Mouse (Mus musculus): Measurements from ENCODE around the gene Egflam. TPM values are rescaled to one million over a fixed set of nuclear protein-coding genes. Genes with fewer than 3 reads are reported as not detected.

The Egflam gene
- polyA plus RNA-seq, 1 experiment from 2014 or later = 9.4 TPM

GRCm38 (mm10) chr15:7159869-7160268 lies 238.3 kb downstream of the Egflam start:
- WGBS = 91% methylated on average over 9 of the region's 9 CpGs
- H3K27ac ChIP-seq = no peak overlapping the region
- H3K4me1 ChIP-seq = 0 out of 2 replicates have a peak, but pooled peaks cover under 1% of the 10 kb centered on the region
- no peak overlapping the region for H3K9ac ChIP-seq
- H3K4me3 ChIP-seq = no peak overlapping the region
- no peaks in the 10 kb centered on the region for H3K27me3 ChIP-seq (replicated peaks)
- no peaks in the 10 kb centered on the region for H3K36me3 ChIP-seq (replicated peaks)
- no peaks in the 10 kb centered on the region for H3K9me3 ChIP-seq
- ATAC-seq (replicated peaks) = no peak
- H3K4me2 ChIP-seq = no peak overlapping the region

GRCm38 (mm10) chr15:7157658-7158057 lies 240.5 kb downstream of the Egflam start:
- Histone ChIP-seq H3K4me2 (no peak overlapping the region), H3K4me3 (no peak overlapping the region), H3K4me1 (0 out of 2 replicates have a peak, but pooled peaks cover 3% of the 10 kb centered on the region), H3K27ac (no peak overlapping the region), H3K9ac (no peak overlapping the region), H3K9me3 (no peaks in the 10 kb centered on the region), H3K27me3 (replicated peaks) (no peaks in the 10 kb centered on the region), H3K36me3 (replicated peaks) (no peaks in the 10 kb centered on the region)
- ATAC-seq (replicated peaks) = no peak
- WGBS = 96% methylated on average over 6 of the region's 6 CpGs

All from midbrain, embryonic 15.5 days (tissue).